Mouse (Mus musculus): Measurements from ENCODE around the gene Gm48552.

DNA sequence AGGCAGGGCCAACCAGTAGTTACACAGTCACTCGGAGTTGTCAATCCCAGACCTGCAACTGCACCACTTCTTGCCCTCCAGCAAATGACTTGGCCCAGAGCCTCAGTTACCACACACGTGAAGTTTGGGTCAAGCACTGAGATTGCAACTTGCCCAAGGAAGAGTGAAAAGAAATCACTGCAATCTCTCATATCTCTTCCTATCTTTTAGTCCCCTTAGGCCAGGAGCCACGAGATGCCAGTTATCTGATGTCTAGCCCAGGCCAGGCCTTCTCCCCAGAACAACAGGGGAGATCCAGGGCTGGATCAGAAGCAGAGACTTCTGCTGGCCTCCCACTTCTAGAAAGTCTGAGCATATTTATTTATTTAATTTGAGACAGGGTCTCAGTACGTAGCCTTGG, 33.3 kb upstream of the Gm48552 start:
- no peak for TF ChIP-seq CTCF (IDR thresholded peaks at IDR 0.05; ENCODE audit: insufficient read depth, low read length)
- no peak for TF ChIP-seq POLR2A (IDR thresholded peaks at IDR 0.05; ENCODE audit: borderline replicate concordance, extremely low read depth, low read depth, low read length)

Measured in lung, adult 2 months (tissue).